Mouse (Mus musculus) kidney, embryonic 14.5 days (tissue): ENCODE results near the gene Klhl5. TPM values are rescaled to one million over a fixed set of nuclear protein-coding genes. Genes with fewer than 3 reads are reported as not detected.

Experiments
- ATAC-seq: fragments of 200-750 bp; cut with Nextera tagmentation; 2 replicates; pipeline ENCODE4 v1.8.0; 2017; ENCODE audit warnings: moderate number of reproducible peaks, mild to moderate bottlenecking, moderate TSS enrichment, moderate library complexity; ENCODE audit not compliant: low FRiP score, low TSS enrichment
- H3K27ac ChIP-seq: fragments of 300-500 bp; sonication (generic); 2 replicates; pipeline ENCODE4 v1.5.1; 2014; ENCODE audit warnings: low read depth, mild to moderate bottlenecking, low read length, moderate library complexity, mixed read lengths
- H3K27me3 ChIP-seq: fragments of 300-500 bp; sonication (generic); 2 replicates; pipeline ENCODE4 v1.6.1; 2014; ENCODE audit warnings: mild to moderate bottlenecking, low read length; ENCODE audit not compliant: control insufficient read depth, insufficient read depth
- H3K36me3 ChIP-seq: fragments of 300-500 bp; sonication (generic); 2 replicates; pipeline ENCODE4 v1.6.1; 2014; ENCODE audit warnings: low read length, mixed read lengths; ENCODE audit not compliant: control insufficient read depth, insufficient read depth
- H3K4me1 ChIP-seq: fragments of 300-500 bp; sonication (generic); 2 replicates; pipeline ENCODE4 v1.6.1; 2014; ENCODE audit warnings: low read length, mixed read lengths; ENCODE audit not compliant: control insufficient read depth, insufficient read depth
- H3K4me2 ChIP-seq: fragments of 300-500 bp; sonication (generic); replicated peaks from 2 replicates; pipeline ENCODE4 v1.6.1; 2014; ENCODE audit warnings: low read depth, mild to moderate bottlenecking, low read length
- H3K4me3 ChIP-seq: fragments of 300-500 bp; sonication (generic); 2 replicates; pipeline ENCODE4 v1.5.1; 2014; ENCODE audit warnings: mild to moderate bottlenecking, low read length
- H3K9ac ChIP-seq: fragments of 300-500 bp; sonication (generic); 2 replicates; pipeline ENCODE4 v1.6.1; 2014; ENCODE audit warnings: low read depth, mild to moderate bottlenecking, low read length, moderate library complexity
- H3K9me3 ChIP-seq: fragments of 300-500 bp; sonication (generic); 2 replicates; pipeline ENCODE4 v1.6.1; 2016; ENCODE audit warnings: low read length; ENCODE audit not compliant: control insufficient read depth
- WGBS: fragments of 180-500 bp; shearing (Covaris S2); extraction: QIAGEN DNeasy Blood & Tissue Kit; methylation state at CpG from one replicate; pipeline ENCODE4 v1.1.7; 2014; 5-methylcytosine and 5-hydroxymethylcytosine counted together
- polyA plus RNA-seq: library from polyadenylated mRNA; unstranded; fragments of >200 nt; fragmentation: Nextera tagmentation; extraction: Ambion mirVana; gene quantifications from 2 replicates; pipeline ENCODE4 v1.2.1, GENCODE M21; 2014

Gene Klhl5
- polyA plus RNA-seq, 1 experiment from 2014 or later: 22.4 TPM

DNA sequence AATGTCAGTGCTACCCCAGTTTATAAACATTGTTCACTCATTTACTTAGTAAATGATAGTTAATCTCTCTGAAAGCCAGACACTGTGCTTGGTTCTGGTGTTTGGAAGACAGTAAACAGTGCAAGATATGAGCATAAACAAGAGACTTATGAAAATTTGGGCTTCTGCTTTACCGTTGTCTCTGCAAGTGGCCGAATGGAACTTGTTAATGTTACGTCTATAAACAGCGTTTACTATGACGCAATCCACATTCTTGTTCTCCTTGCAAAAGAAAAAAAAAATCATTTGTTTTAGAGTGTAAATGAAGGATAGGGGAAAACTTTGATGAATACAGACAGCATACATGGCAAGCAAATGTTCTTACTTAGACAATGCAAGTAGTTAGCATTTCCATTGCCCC, 15.4 kb upstream of the Klhl5 start, which contains the start of gene Tmem156:
Tmem156 (minus strand) TSS at position 212 of the 400 bp plus-strand sequence.
- Histone ChIP-seq H3K9ac (no peak within 1 kb of the TSS), H3K36me3 (no peaks in the 10 kb centered on the region), H3K27ac (no peak within 1 kb of the TSS), H3K4me1 (no peaks in the 10 kb centered on the region), H3K9me3 (no peaks in the 10 kb centered on the region), H3K27me3 (no peaks in the 10 kb centered on the region), H3K4me3 (no peak within 1 kb of the TSS), H3K4me2 (no peak within 1 kb of the TSS)
- no peak for ATAC-seq
- WGBS: 74% methylated on average over 5 of the region's 5 CpGs

DNA sequence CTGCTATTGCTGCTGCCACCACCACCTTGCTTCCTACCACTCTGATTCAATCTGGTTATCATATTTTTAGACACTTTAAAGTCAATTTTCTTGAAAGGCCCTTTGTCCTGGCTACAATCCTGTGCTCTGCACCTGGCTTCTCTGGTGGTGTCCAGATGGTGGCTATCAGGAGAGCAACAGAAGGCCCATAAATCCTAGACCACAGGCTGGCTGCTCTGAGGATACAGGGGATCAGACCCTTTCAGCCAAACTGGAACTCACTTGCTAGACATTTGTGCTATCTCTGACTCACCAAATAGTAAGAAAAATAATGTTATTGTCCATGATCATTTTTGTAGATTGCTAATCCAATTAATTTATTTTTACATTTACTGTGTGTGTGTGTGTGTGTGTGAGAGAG, 13.6 kb upstream of the Klhl5 start:
- Histone ChIP-seq H3K36me3 (no peaks in the 10 kb centered on the region), H3K27ac (no peak overlapping the region), H3K4me2 (no peak overlapping the region), H3K27me3 (no peaks in the 10 kb centered on the region), H3K4me3 (no peak overlapping the region), H3K9me3 (no peaks in the 10 kb centered on the region), H3K9ac (no peak overlapping the region), H3K4me1 (no peaks in the 10 kb centered on the region)
- no peak for ATAC-seq

DNA sequence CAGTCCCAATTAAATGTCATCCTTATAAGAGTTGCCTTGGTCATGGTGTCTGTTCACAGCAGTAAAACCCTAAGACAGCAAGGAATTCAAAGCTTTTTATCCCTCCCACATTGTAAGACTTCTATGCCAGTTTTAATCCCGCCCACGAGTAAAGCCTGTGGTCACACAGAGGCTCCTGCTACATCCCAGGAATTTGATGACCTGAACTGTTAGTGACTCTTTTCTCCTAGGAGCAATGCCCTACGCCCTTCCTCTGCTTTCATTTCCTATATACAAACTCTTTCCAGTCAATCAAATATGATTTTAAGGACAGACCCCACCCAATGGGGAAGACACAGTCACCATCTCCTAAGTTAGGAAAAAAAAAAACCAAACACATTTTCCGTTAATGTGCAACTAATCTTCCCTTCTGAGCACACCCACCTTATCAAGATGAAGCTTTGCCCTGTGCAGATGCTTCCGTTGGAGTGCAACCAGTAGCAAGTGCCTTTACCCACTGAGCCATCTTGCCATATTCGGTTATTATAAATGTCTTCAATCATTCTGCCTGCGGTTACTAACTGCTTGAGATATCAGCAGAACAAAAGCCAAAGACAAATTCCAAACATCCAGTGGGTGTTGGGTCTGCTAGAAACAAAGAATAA, 12.3 kb upstream of the Klhl5 start:
- H3K9me3 ChIP-seq: no peaks in the 10 kb centered on the region
- no peak for ATAC-seq
- no peaks in the 10 kb centered on the region for H3K36me3 ChIP-seq
- H3K9ac ChIP-seq: no peak overlapping the region
- H3K4me3 ChIP-seq: no peak overlapping the region
- 87% methylated on average over 7 of the region's 7 CpGs for WGBS
- no peaks in the 10 kb centered on the region for H3K4me1 ChIP-seq
- no peak overlapping the region for H3K4me2 ChIP-seq
- H3K27me3 ChIP-seq: no peaks in the 10 kb centered on the region
- H3K27ac ChIP-seq: no peak overlapping the region

DNA sequence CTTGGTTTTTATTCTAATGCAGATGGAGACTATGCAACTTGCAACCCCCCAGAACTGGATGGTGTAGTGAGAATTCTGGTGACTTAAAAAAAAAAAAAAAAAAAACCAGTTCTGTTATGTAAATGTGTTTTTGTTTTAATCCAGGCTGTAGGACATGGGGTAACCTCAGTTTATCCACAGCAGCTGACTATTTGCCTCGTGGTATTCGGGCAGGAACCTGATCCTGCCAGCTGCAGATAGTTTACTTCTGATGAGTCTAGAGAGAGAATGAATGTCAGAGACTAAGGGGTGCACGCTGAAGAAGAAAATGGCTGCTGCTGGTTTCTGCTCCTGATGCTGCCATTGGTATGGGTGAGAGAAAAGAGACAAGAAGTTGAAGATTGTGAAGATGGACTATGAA, 11.3 kb upstream of the Klhl5 start:
- H3K27ac ChIP-seq: no peak overlapping the region
- 86% methylated on average over 3 of the region's 3 CpGs for WGBS
- H3K9me3 ChIP-seq: no peaks in the 10 kb centered on the region
- no peaks in the 10 kb centered on the region for H3K27me3 ChIP-seq
- no peak overlapping the region for H3K4me3 ChIP-seq
- no peak for ATAC-seq
- no peaks in the 10 kb centered on the region for H3K36me3 ChIP-seq
- no peaks in the 10 kb centered on the region for H3K4me1 ChIP-seq
- no peak overlapping the region for H3K4me2 ChIP-seq
- no peak overlapping the region for H3K9ac ChIP-seq

DNA sequence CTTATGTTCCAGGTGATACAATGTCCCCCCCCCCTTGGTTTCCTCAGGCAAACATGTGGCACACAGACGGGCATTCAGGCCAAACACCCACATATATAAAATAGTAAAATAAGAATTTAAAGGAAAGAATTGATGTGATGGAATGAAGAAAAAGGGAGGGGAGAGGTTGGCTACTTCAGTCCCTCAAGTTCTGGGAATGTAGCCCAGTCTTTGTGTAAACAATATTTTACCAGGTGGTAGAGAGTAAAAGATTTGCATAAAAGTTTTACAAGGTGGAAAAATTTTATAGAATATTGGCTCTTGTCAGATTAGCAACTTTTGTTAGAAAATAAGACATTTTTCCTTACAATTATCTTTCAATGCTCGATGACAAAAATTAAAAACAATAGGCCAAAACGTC, 10.5 kb upstream of the Klhl5 start:
- no peak for ATAC-seq
- WGBS: 56% methylated on average over 3 of the region's 3 CpGs

DNA sequence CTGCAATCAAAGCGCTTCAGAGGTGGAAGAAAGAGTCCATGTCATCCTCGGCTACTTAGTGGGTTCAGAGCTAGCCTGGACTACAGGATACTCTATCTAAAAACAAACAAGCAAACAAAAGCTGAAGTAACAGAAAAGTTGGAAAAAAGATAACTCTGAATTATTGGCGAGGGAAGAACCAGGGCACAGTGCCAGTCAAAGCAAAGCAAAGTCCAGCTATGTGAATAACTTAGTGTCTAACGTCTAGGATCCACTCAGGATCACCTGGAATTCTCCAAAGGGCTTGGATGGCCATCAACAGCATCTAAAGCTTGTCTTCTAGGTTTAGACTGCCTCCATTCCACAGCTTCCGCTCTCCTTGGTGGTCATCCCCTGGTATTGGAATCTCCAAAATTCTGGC, 9.9 kb upstream of the Klhl5 start:
- no peaks in the 10 kb centered on the region for H3K27me3 ChIP-seq
- H3K9ac ChIP-seq: no peak overlapping the region
- H3K27ac ChIP-seq: no peak overlapping the region
- H3K9me3 ChIP-seq: no peaks in the 10 kb centered on the region
- H3K4me2 ChIP-seq: no peak overlapping the region
- no peak for ATAC-seq
- H3K4me1 ChIP-seq: no peaks in the 10 kb centered on the region
- WGBS: 79% methylated on average over 5 of the region's 5 CpGs
- no peak overlapping the region for H3K4me3 ChIP-seq
- H3K36me3 ChIP-seq: no peaks in the 10 kb centered on the region

More for the DNA sequence above, 10.5 kb upstream of the Klhl5 start:
- Histone ChIP-seq H3K27ac (no peak overlapping the region), H3K4me3 (no peak overlapping the region), H3K36me3 (no peaks in the 10 kb centered on the region), H3K27me3 (no peaks in the 10 kb centered on the region), H3K9me3 (no peaks in the 10 kb centered on the region), H3K9ac (no peak overlapping the region), H3K4me2 (no peak overlapping the region), H3K4me1 (no peaks in the 10 kb centered on the region)

DNA sequence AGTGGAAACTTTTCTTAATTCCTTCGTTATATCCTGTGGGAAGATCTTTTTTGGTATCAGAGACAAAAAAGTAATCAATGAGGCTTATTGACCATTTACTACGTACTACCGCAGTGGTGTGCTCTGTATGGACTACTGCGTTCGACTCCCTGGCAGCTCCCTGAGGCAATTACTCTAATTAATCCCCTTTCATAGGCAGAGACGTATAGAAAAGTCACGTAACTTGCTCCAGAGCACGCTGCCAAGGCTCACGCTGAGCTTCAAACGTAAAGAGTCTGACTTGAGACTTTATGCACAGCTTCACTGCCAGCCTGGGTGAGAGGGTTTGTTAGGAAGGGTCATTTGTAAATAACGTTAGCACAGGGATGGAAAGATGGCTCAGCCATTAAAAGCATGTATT, 7.3 kb upstream of the Klhl5 start:
- WGBS: 82% methylated on average over 11 of the region's 11 CpGs
- H3K27ac ChIP-seq: no peak overlapping the region

DNA sequence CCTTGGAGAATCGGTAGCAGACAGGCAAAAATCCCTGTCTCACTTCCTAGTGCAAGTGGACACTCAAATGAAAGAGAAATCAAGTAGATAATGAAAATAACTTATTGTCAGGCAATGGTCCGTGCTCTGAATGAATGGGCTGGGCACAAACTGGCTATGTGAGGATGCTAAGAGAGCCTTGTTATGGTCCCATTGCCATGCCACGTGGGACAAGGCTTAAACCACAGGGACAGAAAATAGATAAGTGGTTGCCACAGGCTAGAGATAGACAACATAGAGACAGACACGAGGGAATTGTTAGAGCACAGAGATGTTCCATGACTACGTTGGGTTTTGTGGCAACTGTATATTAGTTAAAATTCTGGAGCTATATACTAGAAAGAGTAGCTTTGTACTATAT, 6.1 kb upstream of the Klhl5 start:
- H3K9ac ChIP-seq: no peak overlapping the region
- 81% methylated on average over 5 of the region's 5 CpGs for WGBS
- no peaks in the 10 kb centered on the region for H3K36me3 ChIP-seq
- no peaks in the 10 kb centered on the region for H3K4me1 ChIP-seq
- no peaks in the 10 kb centered on the region for H3K9me3 ChIP-seq
- H3K27me3 ChIP-seq: no peaks in the 10 kb centered on the region
- ATAC-seq: no peak
- H3K4me3 ChIP-seq: no peak overlapping the region
- H3K27ac ChIP-seq: no peak overlapping the region
- no peak overlapping the region for H3K4me2 ChIP-seq

More for the DNA sequence above, 7.3 kb upstream of the Klhl5 start:
- no peaks in the 10 kb centered on the region for H3K9me3 ChIP-seq
- H3K4me2 ChIP-seq: no peak overlapping the region
- H3K4me1 ChIP-seq: no peaks in the 10 kb centered on the region
- no peak for ATAC-seq
- H3K4me3 ChIP-seq: no peak overlapping the region
- H3K9ac ChIP-seq: no peak overlapping the region
- no peaks in the 10 kb centered on the region for H3K36me3 ChIP-seq
- H3K27me3 ChIP-seq: no peaks in the 10 kb centered on the region

DNA sequence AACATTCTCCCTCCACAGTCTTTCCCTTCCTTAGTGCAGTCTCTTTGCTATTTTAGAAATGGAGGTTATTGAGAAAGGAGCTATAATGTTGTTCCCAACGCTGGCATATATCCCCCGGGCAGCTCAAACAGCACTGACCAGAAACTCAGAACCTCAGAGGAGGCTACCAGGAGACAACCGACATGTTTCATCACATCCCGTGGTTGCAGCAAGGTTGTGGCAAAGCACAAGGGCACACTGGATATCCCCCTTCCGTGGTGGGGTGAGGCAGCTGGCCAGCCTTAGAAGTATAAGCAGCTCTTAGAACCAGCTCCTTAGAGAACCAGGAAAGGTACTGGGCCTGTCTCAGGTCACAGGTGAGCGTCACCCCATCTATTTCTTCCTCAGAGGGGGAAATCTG, 5.7 kb upstream of the Klhl5 start:
- WGBS: 84% methylated on average over 6 of the region's 6 CpGs

More for the DNA sequence above, 5.7 kb upstream of the Klhl5 start:
- H3K9me3 ChIP-seq: no peaks in the 10 kb centered on the region
- H3K36me3 ChIP-seq: no peaks in the 10 kb centered on the region
- H3K27me3 ChIP-seq: no peaks in the 10 kb centered on the region
- no peak overlapping the region for H3K4me3 ChIP-seq
- no peaks in the 10 kb centered on the region for H3K4me1 ChIP-seq
- H3K9ac ChIP-seq: no peak overlapping the region
- ATAC-seq: no peak
- no peak overlapping the region for H3K27ac ChIP-seq
- no peak overlapping the region for H3K4me2 ChIP-seq
